Mouse (Mus musculus): ENCODE data around the gene Palld. TPM values are rescaled to one million over a fixed set of nuclear protein-coding genes. Genes with fewer than 3 reads are reported as not detected.

Gene Palld
- polyA plus RNA-seq, 1 experiment from 2014 or later, result 62.9 TPM

DNA sequence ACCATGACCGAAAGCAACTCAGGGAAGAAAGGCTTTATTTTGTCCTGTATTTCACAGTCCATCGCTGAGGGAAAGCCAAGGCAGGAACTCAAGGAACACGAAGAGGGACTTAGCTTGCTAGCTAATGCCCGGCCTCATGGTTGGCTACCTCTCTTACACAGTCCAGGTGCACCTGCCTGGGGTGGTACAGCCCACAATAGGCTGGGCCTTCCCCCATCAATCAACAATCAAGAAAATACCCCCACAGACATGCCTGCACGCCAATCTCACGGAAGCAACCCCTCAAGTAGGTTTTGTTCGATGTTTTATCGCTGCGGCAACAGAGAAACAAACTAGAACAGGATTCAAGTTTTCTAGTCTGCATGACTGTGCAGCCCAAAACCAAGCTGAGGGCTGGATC lies 426.3 kb downstream of the Palld start:
- no peak overlapping the region for H3K4me3 ChIP-seq (ENCODE audit: low read depth, low read length)
- H3K9ac ChIP-seq (ENCODE audit: low read length), result no peak overlapping the region
- ATAC-seq (ENCODE audit: insufficient number of reproducible peaks, low FRiP score, low TSS enrichment, low read depth) (no peak), DNase-seq (ENCODE audit: low spot score) (no peak)
- no peaks in the 10 kb centered on the region for H3K36me3 ChIP-seq (ENCODE audit: control insufficient read depth, insufficient read depth, low read length)
- H3K9me3 ChIP-seq (ENCODE audit: control insufficient read depth, low read length), result no peaks in the 10 kb centered on the region
- no peak overlapping the region for H3K27ac ChIP-seq (replicated peaks; ENCODE audit: low read depth, low read length)
- H3K27me3 ChIP-seq (ENCODE audit: control insufficient read depth, insufficient read depth, low read length), result no peaks in the 10 kb centered on the region
- 93% methylated on average over 9 of the region's 9 CpGs for WGBS
- H3K4me1 ChIP-seq (ENCODE audit: control insufficient read depth, insufficient read depth, low read length), result no peaks in the 10 kb centered on the region
- H3K4me2 ChIP-seq (ENCODE audit: low read depth, severe bottlenecking), result no peak overlapping the region

DNA sequence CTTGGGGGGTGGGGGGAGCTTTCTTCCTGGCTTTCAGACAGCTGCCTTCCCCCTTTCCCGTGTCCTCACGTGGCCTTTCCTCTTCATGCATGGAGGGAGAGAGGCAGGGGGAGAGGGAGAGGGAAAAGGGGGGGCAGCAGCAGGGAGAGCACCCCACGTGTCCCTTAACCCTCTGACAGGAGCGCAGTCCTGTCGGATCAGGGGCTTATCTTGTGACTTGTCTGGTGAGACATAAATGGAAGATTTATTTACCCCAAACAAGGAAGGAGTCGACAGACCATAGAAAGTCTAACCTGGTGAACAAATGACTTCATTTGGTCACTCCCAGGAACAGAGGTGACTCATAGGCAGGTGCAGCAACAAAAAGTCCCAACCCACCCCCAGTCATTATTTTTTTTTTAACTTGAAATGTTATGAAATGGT lies 427.2 kb downstream of the Palld start:
- DNase-seq (ENCODE audit: low spot score) (no peak), ATAC-seq (ENCODE audit: insufficient number of reproducible peaks, low FRiP score, low TSS enrichment, low read depth) (no peak)
- Histone ChIP-seq H3K4me2 (ENCODE audit: low read depth, severe bottlenecking) (no peak overlapping the region), H3K9me3 (ENCODE audit: control insufficient read depth, low read length) (no peaks in the 10 kb centered on the region), H3K36me3 (ENCODE audit: control insufficient read depth, insufficient read depth, low read length) (no peaks in the 10 kb centered on the region), H3K9ac (ENCODE audit: low read length) (no peak overlapping the region), H3K27ac (replicated peaks; ENCODE audit: low read depth, low read length) (no peak overlapping the region), H3K27me3 (ENCODE audit: control insufficient read depth, insufficient read depth, low read length) (no peaks in the 10 kb centered on the region), H3K4me1 (ENCODE audit: control insufficient read depth, insufficient read depth, low read length) (no peaks in the 10 kb centered on the region), H3K4me3 (ENCODE audit: low read depth, low read length) (no peak overlapping the region)
- 67% methylated on average over 6 of the region's 6 CpGs for WGBS

DNA sequence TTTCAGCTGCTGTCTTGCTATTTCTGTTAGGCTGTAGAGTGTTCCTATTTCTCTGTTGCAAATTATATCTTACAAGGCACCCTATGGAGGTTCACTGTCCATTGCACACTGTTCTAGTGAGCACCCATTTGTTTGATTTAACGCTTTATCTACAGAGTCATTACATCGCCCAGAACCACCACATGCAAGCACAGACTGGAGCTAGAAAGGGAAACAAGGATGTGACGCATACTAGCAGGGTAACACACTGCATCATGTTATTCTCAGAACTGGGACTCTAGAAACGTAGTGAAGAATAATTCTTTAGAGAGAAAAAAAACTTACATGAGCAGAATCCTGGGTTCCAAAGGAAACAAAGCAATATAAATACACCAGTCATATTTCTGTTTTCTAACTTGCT lies 432.3 kb downstream of the Palld start:
- whole genome bisulfite sequencing, result 84% methylated on average over 4 of the region's 4 CpGs
- no peaks in the 10 kb centered on the region for H3K36me3 ChIP-seq (ENCODE audit: control insufficient read depth, insufficient read depth, low read length)
- ATAC-seq (ENCODE audit: insufficient number of reproducible peaks, low FRiP score, low TSS enrichment, low read depth) (no peak), DNase-seq (ENCODE audit: low spot score) (no peak)
- H3K9ac ChIP-seq (ENCODE audit: low read length), result no peak overlapping the region
- H3K4me2 ChIP-seq (ENCODE audit: low read depth, severe bottlenecking), result no peak overlapping the region
- no peak overlapping the region for H3K4me3 ChIP-seq (ENCODE audit: low read depth, low read length)
- no peaks in the 10 kb centered on the region for H3K27me3 ChIP-seq (ENCODE audit: control insufficient read depth, insufficient read depth, low read length)
- no peaks in the 10 kb centered on the region for H3K4me1 ChIP-seq (ENCODE audit: control insufficient read depth, insufficient read depth, low read length)
- no peak overlapping the region for H3K27ac ChIP-seq (replicated peaks; ENCODE audit: low read depth, low read length)
- no peaks in the 10 kb centered on the region for H3K9me3 ChIP-seq (ENCODE audit: control insufficient read depth, low read length)

DNA sequence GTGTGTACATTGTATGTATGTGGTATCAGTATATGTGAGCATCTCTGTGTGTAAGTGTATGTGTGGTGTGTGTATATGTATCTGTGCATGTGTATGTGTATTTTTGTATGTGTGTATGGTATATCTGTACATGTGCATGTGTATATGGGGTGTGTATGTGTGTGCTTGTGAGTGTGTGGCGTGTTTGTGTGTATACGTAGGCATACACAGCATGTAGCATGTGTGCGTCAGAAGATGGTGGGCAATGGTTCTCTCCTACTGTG lies 435.0 kb downstream of the Palld start:
- no peak overlapping the region for H3K9ac ChIP-seq (ENCODE audit: low read length)
- H3K27me3 ChIP-seq (ENCODE audit: control insufficient read depth, insufficient read depth, low read length), result no peaks in the 10 kb centered on the region
- DNase-seq (ENCODE audit: low spot score) (no peak), ATAC-seq (ENCODE audit: insufficient number of reproducible peaks, low FRiP score, low TSS enrichment, low read depth) (no peak)
- H3K36me3 ChIP-seq (ENCODE audit: control insufficient read depth, insufficient read depth, low read length), result no peaks in the 10 kb centered on the region
- no peak overlapping the region for H3K27ac ChIP-seq (replicated peaks; ENCODE audit: low read depth, low read length)
- 94% methylated on average over 3 of the region's 3 CpGs for WGBS
- no peaks in the 10 kb centered on the region for H3K4me1 ChIP-seq (ENCODE audit: control insufficient read depth, insufficient read depth, low read length)
- no peak overlapping the region for H3K4me3 ChIP-seq (ENCODE audit: low read depth, low read length)
- H3K9me3 ChIP-seq (ENCODE audit: control insufficient read depth, low read length), result no peaks in the 10 kb centered on the region
- H3K4me2 ChIP-seq (ENCODE audit: low read depth, severe bottlenecking), result no peak overlapping the region

DNA sequence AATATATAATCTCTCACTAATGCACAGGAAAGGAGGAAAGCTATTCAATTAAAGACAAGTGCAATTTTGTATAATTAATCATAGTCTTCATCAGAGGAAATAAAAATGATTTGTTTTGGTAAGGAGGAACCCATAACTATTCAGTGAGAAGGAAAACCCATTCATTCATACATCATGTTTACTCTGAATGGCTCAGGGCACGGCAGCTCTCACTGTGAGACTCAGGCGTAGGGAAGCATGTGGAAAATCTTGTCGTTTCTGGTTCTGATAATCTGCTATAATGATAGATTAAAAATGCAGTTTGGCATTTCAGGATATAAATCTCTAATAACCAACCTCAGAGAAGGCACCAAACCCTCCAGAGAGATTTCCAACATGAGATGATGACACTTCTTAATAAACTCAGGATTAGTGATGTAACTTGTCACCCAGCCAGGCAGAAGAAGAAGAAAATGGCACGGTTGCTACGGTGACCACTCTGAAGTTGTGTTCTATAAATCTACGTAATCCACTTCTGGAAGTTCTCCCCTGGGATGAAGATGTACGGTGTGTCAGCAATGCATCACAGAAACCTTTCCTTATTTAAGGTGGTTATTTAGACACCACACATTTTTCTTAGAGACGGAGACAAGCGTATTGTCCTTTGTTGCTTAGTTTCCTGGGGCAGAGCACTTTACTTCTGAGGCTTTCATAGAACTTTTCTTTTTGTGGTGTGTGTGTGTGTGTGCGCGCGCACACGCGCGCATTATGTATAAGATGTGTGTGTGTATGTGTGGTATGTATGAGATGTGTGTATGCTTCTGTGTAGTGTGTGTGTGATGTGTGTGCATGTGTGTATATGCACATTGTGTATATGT lies 435.6 kb downstream of the Palld start:
- Histone ChIP-seq H3K9ac (ENCODE audit: low read length) (no peak overlapping the region), H3K9me3 (ENCODE audit: control insufficient read depth, low read length) (no peaks in the 10 kb centered on the region), H3K4me3 (ENCODE audit: low read depth, low read length) (no peak overlapping the region), H3K36me3 (ENCODE audit: control insufficient read depth, insufficient read depth, low read length) (no peaks in the 10 kb centered on the region), H3K4me2 (ENCODE audit: low read depth, severe bottlenecking) (no peak overlapping the region), H3K27me3 (ENCODE audit: control insufficient read depth, insufficient read depth, low read length) (no peaks in the 10 kb centered on the region), H3K4me1 (ENCODE audit: control insufficient read depth, insufficient read depth, low read length) (no peaks in the 10 kb centered on the region), H3K27ac (replicated peaks; ENCODE audit: low read depth, low read length) (no peak overlapping the region)
- WGBS, result 91% methylated on average over 15 of the region's 15 CpGs
- no peak for DNase-seq (ENCODE audit: low spot score)
- no peak for ATAC-seq (ENCODE audit: insufficient number of reproducible peaks, low FRiP score, low TSS enrichment, low read depth)

DNA sequence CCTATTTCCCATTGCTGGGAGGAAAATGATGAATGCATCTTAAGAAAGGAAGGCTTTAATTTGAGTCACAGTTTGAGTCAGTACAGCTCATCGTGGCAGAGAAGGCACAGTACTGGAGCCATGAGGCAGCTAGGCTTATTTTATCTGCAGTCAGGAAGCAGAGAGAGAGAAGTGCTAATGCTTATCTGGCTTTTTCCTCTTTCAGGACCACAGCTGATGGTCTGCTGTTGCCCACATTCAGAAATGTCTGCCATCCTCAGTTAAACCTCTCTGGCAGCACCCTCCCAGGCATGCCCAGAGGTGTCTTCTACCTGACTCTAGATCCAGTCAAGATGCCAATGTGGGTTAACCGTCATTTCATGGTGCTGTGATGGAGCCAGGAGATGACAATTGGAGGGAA lies 438.1 kb downstream of the Palld start:
- H3K9ac ChIP-seq (ENCODE audit: low read length), result no peak overlapping the region
- no peaks in the 10 kb centered on the region for H3K4me1 ChIP-seq (ENCODE audit: control insufficient read depth, insufficient read depth, low read length)
- no peak overlapping the region for H3K4me2 ChIP-seq (ENCODE audit: low read depth, severe bottlenecking)
- H3K27ac ChIP-seq (replicated peaks; ENCODE audit: low read depth, low read length), result no peak overlapping the region
- H3K4me3 ChIP-seq (ENCODE audit: low read depth, low read length), result no peak overlapping the region
- H3K36me3 ChIP-seq (ENCODE audit: control insufficient read depth, insufficient read depth, low read length), result no peaks in the 10 kb centered on the region
- no peaks in the 10 kb centered on the region for H3K9me3 ChIP-seq (ENCODE audit: control insufficient read depth, low read length)
- WGBS, result 82% methylated on average over 2 of the region's 2 CpGs
- no peaks in the 10 kb centered on the region for H3K27me3 ChIP-seq (ENCODE audit: control insufficient read depth, insufficient read depth, low read length)
- DNase-seq (ENCODE audit: low spot score), result no peak
- no peak for ATAC-seq (ENCODE audit: insufficient number of reproducible peaks, low FRiP score, low TSS enrichment, low read depth)

DNA sequence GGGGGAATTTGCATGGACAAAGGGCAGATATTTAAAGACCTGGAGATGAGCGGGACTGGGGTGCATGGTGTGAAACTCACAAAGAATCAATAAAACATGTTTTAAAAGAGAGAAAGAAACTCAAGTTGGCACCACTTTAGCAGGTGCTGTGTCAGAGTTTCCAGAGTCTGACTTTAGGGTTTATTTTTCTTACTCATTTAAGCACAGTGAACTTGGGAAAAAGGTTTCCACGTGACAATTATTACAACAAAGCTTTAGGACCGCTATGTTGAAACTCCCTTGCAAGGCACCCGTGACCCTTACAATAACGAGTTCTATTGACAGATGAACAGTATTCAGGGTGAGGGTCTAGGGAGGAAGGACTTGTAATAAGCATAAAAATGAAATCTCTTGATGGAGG lies 440.3 kb downstream of the Palld start:
- H3K27ac ChIP-seq (replicated peaks; ENCODE audit: low read depth, low read length), result no peak overlapping the region
- no peak overlapping the region for H3K4me3 ChIP-seq (ENCODE audit: low read depth, low read length)
- DNase-seq (ENCODE audit: low spot score), result no peak
- no peaks in the 10 kb centered on the region for H3K4me1 ChIP-seq (ENCODE audit: control insufficient read depth, insufficient read depth, low read length)
- H3K4me2 ChIP-seq (ENCODE audit: low read depth, severe bottlenecking), result no peak overlapping the region
- H3K36me3 ChIP-seq (ENCODE audit: control insufficient read depth, insufficient read depth, low read length), result no peaks in the 10 kb centered on the region
- H3K27me3 ChIP-seq (ENCODE audit: control insufficient read depth, insufficient read depth, low read length), result no peaks in the 10 kb centered on the region
- 86% methylated on average over 5 of the region's 5 CpGs for WGBS
- H3K9me3 ChIP-seq (ENCODE audit: control insufficient read depth, low read length), result no peaks in the 10 kb centered on the region
- ATAC-seq (ENCODE audit: insufficient number of reproducible peaks, low FRiP score, low TSS enrichment, low read depth), result no peak
- no peak overlapping the region for H3K9ac ChIP-seq (ENCODE audit: low read length)

All from limb, embryonic 11.5 days (tissue).